Mouse (Mus musculus): Measurements from ENCODE around the gene Syt3.

DNA sequence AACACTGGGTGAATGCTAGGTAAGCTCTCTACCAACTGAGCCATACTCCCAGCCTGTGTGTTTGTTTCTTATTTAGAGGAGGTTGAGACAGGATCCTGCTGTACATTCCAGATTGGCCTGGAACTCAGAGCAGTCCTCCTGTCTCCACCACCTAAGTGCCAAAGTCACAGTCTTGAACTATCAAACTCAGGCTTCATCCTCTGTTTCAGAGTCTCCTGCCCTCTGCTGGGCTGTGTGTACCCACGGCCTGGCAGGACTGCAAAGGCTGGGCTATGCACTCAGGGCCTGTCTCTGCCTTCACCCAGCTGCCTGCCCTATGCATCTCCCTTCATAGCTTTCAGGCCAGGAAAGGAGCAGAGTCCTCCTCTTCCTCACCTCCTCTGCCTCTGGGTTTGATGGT is 52.4 kb downstream of the Syt3 start:
- TF ChIP-seq POLR2A (IDR thresholded peaks at IDR 0.05; ENCODE audit: borderline replicate concordance, extremely low read depth, low read depth, low read length) (no peak), CTCF (IDR thresholded peaks at IDR 0.05; ENCODE audit: insufficient read depth, low read length) (no peak)

Measured in lung, adult 2 months (tissue).